Mouse (Mus musculus): ENCODE measurements around the gene Stk32b.

GRCm38 (mm10) chr5:37554231-37554630, 162.7 kb downstream of the Stk32b start:
- TF ChIP-seq E2F4 (IDR thresholded peaks at IDR 0.05; ENCODE audit: insufficient read depth) (no peak), MAX (IDR thresholded peaks at IDR 0.05; ENCODE audit: low read depth) (no peak), POLR2A (IDR thresholded peaks at IDR 0.05; ENCODE audit: insufficient read length, low read depth) (no peak), MYOD1 (IDR thresholded peaks at IDR 0.05; ENCODE audit: control insufficient read depth in 1 of 3, insufficient read length in 2 of 3, low read depth in 2 of 3) (no peak), POLR2AphosphoS2 (IDR thresholded peaks at IDR 0.05; ENCODE audit: insufficient read length, low read depth) (no peak), TCF12 (IDR thresholded peaks at IDR 0.05; ENCODE audit: insufficient read depth, poor library complexity, severe bottlenecking) (no peak), USF1 (IDR thresholded peaks at IDR 0.05; ENCODE audit: low read depth) (no peak), MYOG (IDR thresholded peaks at IDR 0.05; ENCODE audit: control insufficient read depth in 1 of 3, insufficient read depth in 1 of 3, insufficient read length in 2 of 3, low read depth in 2 of 3) (no peak), REST (IDR thresholded peaks at IDR 0.05; ENCODE audit: insufficient read depth, insufficient read length) (no peak), SRF (IDR thresholded peaks at IDR 0.05; ENCODE audit: control insufficient read depth, insufficient read length, low read depth) (no peak), TCF3 (IDR thresholded peaks at IDR 0.05; ENCODE audit: insufficient read length, low read depth) (no peak)

Data from myocyte (in vitro differentiated cells).